Mouse (Mus musculus): Measurements from ENCODE around the gene Arl13b. TPM values are rescaled to one million over a fixed set of nuclear protein-coding genes. Genes with fewer than 3 reads are reported as not detected.

Arl13b gene
- polyA plus RNA-seq, 1 experiment from 2014 or later: 15.2 TPM

DNA sequence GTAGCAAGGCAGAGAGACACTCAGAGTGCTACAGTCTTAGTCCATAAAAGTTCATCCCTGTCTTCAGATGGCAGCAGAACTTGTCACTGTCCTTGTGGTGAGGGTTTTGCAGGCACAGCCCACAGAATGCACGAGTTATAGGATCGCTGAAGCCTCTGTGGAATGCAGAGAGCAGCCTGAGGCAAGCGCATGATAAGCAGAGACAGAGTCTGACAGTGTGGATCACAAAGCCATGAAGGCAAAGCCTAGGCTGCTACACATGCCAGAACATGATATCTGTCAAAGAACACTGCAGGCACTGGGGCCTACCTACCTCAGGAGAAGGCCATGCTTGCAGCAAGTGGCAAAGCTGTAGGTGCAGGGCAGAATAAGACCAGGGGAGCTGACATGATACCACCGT, 47.4 kb downstream of the Arl13b start:
- no peaks in the 10 kb centered on the region for H3K4me1 ChIP-seq (ENCODE audit: control insufficient read depth, insufficient read depth, low read length)
- no peak overlapping the region for H3K9ac ChIP-seq (ENCODE audit: low read length)
- no peak overlapping the region for H3K4me2 ChIP-seq
- DNase-seq (ENCODE audit: low spot score, missing footprints): no peak
- no peaks in the 10 kb centered on the region for H3K36me3 ChIP-seq (ENCODE audit: control insufficient read depth, insufficient read depth, low read length)
- no peak overlapping the region for H3K4me3 ChIP-seq (ENCODE audit: low read depth, low read length)
- ATAC-seq (ENCODE audit: low FRiP score): no peak
- H3K27ac ChIP-seq (ENCODE audit: low read depth, low read length): no peak overlapping the region
- no peaks in the 10 kb centered on the region for H3K27me3 ChIP-seq (ENCODE audit: control insufficient read depth, insufficient read depth, low read length)
- 85% methylated on average over 4 of the region's 4 CpGs for WGBS
- no peaks in the 10 kb centered on the region for H3K9me3 ChIP-seq (ENCODE audit: control insufficient read depth, low read length)

DNA sequence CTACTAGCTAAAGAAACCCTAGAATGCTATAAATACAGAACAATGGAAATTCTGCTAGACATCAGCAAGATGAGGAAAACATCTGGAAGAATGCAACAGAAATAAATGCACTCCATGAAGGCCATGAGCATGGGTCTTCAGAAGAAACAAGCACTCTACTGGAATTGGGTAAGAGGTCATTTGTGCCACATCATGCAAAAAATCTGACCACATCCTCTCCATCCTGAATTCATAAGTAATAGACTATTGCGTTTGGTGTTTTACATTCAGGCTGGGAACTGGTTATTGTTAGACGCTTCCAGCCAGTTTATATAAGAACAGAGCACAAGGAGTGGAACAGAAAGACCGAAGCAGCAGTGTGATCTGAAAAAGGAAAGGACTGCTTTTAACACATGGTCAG, 48.0 kb downstream of the Arl13b start:
- 90% methylated on average over 3 of the region's 3 CpGs for WGBS
- Histone ChIP-seq H3K27ac (ENCODE audit: low read depth, low read length) (no peak overlapping the region), H3K36me3 (ENCODE audit: control insufficient read depth, insufficient read depth, low read length) (no peaks in the 10 kb centered on the region), H3K9me3 (ENCODE audit: control insufficient read depth, low read length) (no peaks in the 10 kb centered on the region), H3K4me3 (ENCODE audit: low read depth, low read length) (no peak overlapping the region), H3K27me3 (ENCODE audit: control insufficient read depth, insufficient read depth, low read length) (no peaks in the 10 kb centered on the region), H3K4me1 (ENCODE audit: control insufficient read depth, insufficient read depth, low read length) (no peaks in the 10 kb centered on the region), H3K9ac (ENCODE audit: low read length) (no peak overlapping the region), H3K4me2 (no peak overlapping the region)
- DNase-seq (ENCODE audit: low spot score, missing footprints) (no peak), ATAC-seq (ENCODE audit: low FRiP score) (no peak)

DNA sequence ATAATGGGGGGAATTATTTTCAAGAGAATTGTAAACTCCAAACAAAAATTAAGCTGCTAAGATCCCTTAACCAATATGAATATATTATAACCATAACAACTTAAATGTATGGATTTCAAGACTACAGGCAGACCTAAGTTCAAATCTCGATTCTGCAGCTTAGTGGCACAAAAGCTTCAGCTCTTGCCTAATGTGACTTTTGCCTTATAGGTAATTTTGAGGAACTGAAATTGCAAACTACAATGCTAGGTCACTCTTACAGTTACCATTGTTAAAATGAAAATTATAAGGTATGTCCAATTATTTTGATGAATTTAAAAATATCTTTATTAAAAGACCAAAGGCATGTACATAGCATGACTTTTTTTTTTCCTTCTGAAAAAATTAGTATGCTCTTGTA, 50.2 kb downstream of the Arl13b start:
- Histone ChIP-seq H3K36me3 (ENCODE audit: control insufficient read depth, insufficient read depth, low read length) (no peaks in the 10 kb centered on the region), H3K9ac (ENCODE audit: low read length) (no peak overlapping the region), H3K27me3 (ENCODE audit: control insufficient read depth, insufficient read depth, low read length) (no peaks in the 10 kb centered on the region), H3K27ac (ENCODE audit: low read depth, low read length) (no peak overlapping the region), H3K9me3 (ENCODE audit: control insufficient read depth, low read length) (no peaks in the 10 kb centered on the region), H3K4me1 (ENCODE audit: control insufficient read depth, insufficient read depth, low read length) (no peaks in the 10 kb centered on the region), H3K4me3 (ENCODE audit: low read depth, low read length) (no peak overlapping the region), H3K4me2 (no peak overlapping the region)
- ATAC-seq (ENCODE audit: low FRiP score) (no peak), DNase-seq (ENCODE audit: low spot score, missing footprints) (no peak)
- 82% methylated on average over 1 of the region's 1 CpGs for WGBS

- H3K36me3 ChIP-seq (ENCODE audit: control insufficient read depth, insufficient read depth, low read length): no peaks in the 10 kb centered on the region
- peak within 1 kb of the TSS; percentile 71 for H3K27ac ChIP-seq (ENCODE audit: low read depth, low read length)
- peak; percentile 97 for ATAC-seq (ENCODE audit: low FRiP score)
- DNase-seq (ENCODE audit: low spot score, missing footprints): peak; percentile 98
- H3K9me3 ChIP-seq (ENCODE audit: control insufficient read depth, low read length): no peaks in the 10 kb centered on the region
- H3K4me2 ChIP-seq: peak within 1 kb of the TSS; percentile 62
- peak within 1 kb of the TSS; percentile 82 for H3K4me3 ChIP-seq (ENCODE audit: low read depth, low read length)
- H3K4me1 ChIP-seq (ENCODE audit: control insufficient read depth, insufficient read depth, low read length): peaks cover 8% of the 10 kb centered on the region; the same call in 1 of the 2 replicates
- no peaks in the 10 kb centered on the region for H3K27me3 ChIP-seq (ENCODE audit: control insufficient read depth, insufficient read depth, low read length)
- WGBS: 4% methylated on average over 41 of the region's 41 CpGs
- peak within 1 kb of the TSS; percentile 86 for H3K9ac ChIP-seq (ENCODE audit: low read length)
Measured at GRCm38 (mm10) chr16:62786621-62787331, 60.1 kb downstream of the Arl13b start, which contains the start of gene Nsun3. TSS of gene Nsun3 (minus strand) at chr16:62786818.

DNA sequence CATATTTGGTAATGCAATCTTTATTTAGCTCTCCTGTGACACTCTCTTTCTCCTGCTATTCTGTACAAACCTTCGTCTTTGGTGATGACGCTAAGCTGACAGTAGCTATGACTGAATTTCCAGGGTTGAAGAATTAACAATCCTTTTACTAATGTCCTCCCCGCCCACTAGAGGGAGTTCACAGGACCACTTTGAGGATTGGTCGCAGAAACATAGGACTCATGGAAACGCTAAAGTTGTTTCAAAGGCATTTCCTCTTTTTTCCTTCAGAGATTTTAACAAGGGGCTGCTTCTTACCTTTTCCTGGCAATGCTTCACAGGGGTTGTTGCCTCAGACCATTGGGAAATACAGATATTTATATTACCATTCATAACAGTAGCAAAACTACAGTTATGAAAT, 64.6 kb downstream of the Arl13b start:
- no peak overlapping the region for H3K27ac ChIP-seq (ENCODE audit: low read depth, low read length)
- H3K36me3 ChIP-seq (ENCODE audit: control insufficient read depth, insufficient read depth, low read length): no peaks in the 10 kb centered on the region
- WGBS: 65% methylated on average over 5 of the region's 5 CpGs
- no peak overlapping the region for H3K4me3 ChIP-seq (ENCODE audit: low read depth, low read length)
- H3K27me3 ChIP-seq (ENCODE audit: control insufficient read depth, insufficient read depth, low read length): no peaks in the 10 kb centered on the region
- H3K9me3 ChIP-seq (ENCODE audit: control insufficient read depth, low read length): no peaks in the 10 kb centered on the region
- DNase-seq (ENCODE audit: low spot score, missing footprints) (no peak), ATAC-seq (ENCODE audit: low FRiP score) (no peak)
- no peak overlapping the region for H3K9ac ChIP-seq (ENCODE audit: low read length)
- peaks cover 8% of the 10 kb centered on the region; the same call in 1 of the 2 replicates for H3K4me1 ChIP-seq (ENCODE audit: control insufficient read depth, insufficient read depth, low read length)
- no peak overlapping the region for H3K4me2 ChIP-seq

- no peak for DNase-seq (ENCODE audit: low spot score, missing footprints)
- no peak overlapping the region for H3K9ac ChIP-seq (ENCODE audit: low read length)
- no peak overlapping the region for H3K4me3 ChIP-seq (ENCODE audit: low read depth, low read length)
- H3K27ac ChIP-seq (ENCODE audit: low read depth, low read length): no peak overlapping the region
- no peak overlapping the region for H3K4me2 ChIP-seq
- no peaks in the 10 kb centered on the region for H3K27me3 ChIP-seq (ENCODE audit: control insufficient read depth, insufficient read depth, low read length)
- H3K4me1 ChIP-seq (ENCODE audit: control insufficient read depth, insufficient read depth, low read length): no peaks in the 10 kb centered on the region
- no peaks in the 10 kb centered on the region for H3K9me3 ChIP-seq (ENCODE audit: control insufficient read depth, low read length)
- WGBS: 89% methylated on average over 10 of the region's 10 CpGs
- ATAC-seq (ENCODE audit: low FRiP score): no peak
- H3K36me3 ChIP-seq (ENCODE audit: control insufficient read depth, insufficient read depth, low read length): no peaks in the 10 kb centered on the region
Measured at GRCm38 (mm10) chr16:62778282-62778681, 68.6 kb downstream of the Arl13b start.

- ATAC-seq (ENCODE audit: low FRiP score): no peak
- no peak overlapping the region for H3K4me2 ChIP-seq
- 76% methylated on average over 11 of the region's 11 CpGs for WGBS
- no peaks in the 10 kb centered on the region for H3K36me3 ChIP-seq (ENCODE audit: control insufficient read depth, insufficient read depth, low read length)
- no peaks in the 10 kb centered on the region for H3K27me3 ChIP-seq (ENCODE audit: control insufficient read depth, insufficient read depth, low read length)
- DNase-seq (ENCODE audit: low spot score, missing footprints): no peak
- no peak overlapping the region for H3K27ac ChIP-seq (ENCODE audit: low read depth, low read length)
- H3K4me1 ChIP-seq (ENCODE audit: control insufficient read depth, insufficient read depth, low read length): no peaks in the 10 kb centered on the region
- H3K9me3 ChIP-seq (ENCODE audit: control insufficient read depth, low read length): no peaks in the 10 kb centered on the region
- no peak overlapping the region for H3K9ac ChIP-seq (ENCODE audit: low read length)
- no peak overlapping the region for H3K4me3 ChIP-seq (ENCODE audit: low read depth, low read length)
Measured at GRCm38 (mm10) chr16:62776034-62776433, 70.8 kb downstream of the Arl13b start.

DNA sequence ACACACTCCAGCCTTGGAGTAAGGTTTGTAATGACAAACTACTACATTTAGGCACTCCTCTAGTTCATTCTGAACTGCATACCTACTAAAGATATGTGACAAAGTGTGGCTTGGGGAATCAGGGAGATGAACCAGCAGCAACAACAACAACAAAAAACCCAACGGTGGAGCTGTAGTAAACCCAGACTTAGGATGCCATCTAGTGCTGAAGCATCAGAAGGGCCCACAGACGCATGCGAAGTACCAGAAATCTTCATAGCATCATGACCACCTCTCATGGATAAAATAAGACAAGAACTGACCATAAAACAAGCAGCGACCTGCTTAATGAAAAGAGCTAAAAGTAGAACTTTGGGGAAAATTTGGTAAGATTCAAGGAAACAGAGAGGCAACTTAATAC, 73.4 kb downstream of the Arl13b start:
- WGBS: 78% methylated on average over 4 of the region's 4 CpGs
- H3K4me3 ChIP-seq (ENCODE audit: low read depth, low read length): no peak overlapping the region
- no peaks in the 10 kb centered on the region for H3K27me3 ChIP-seq (ENCODE audit: control insufficient read depth, insufficient read depth, low read length)
- no peak overlapping the region for H3K9ac ChIP-seq (ENCODE audit: low read length)
- no peaks in the 10 kb centered on the region for H3K36me3 ChIP-seq (ENCODE audit: control insufficient read depth, insufficient read depth, low read length)
- no peaks in the 10 kb centered on the region for H3K9me3 ChIP-seq (ENCODE audit: control insufficient read depth, low read length)
- ATAC-seq (ENCODE audit: low FRiP score) (no peak), DNase-seq (ENCODE audit: low spot score, missing footprints) (no peak)
- no peak overlapping the region for H3K4me2 ChIP-seq
- H3K4me1 ChIP-seq (ENCODE audit: control insufficient read depth, insufficient read depth, low read length): no peaks in the 10 kb centered on the region
- no peak overlapping the region for H3K27ac ChIP-seq (ENCODE audit: low read depth, low read length)

- H3K4me2 ChIP-seq: no peak overlapping the region
- H3K36me3 ChIP-seq (ENCODE audit: control insufficient read depth, insufficient read depth, low read length): no peaks in the 10 kb centered on the region
- DNase-seq (ENCODE audit: low spot score, missing footprints): no peak
- H3K9me3 ChIP-seq (ENCODE audit: control insufficient read depth, low read length): no peaks in the 10 kb centered on the region
- no peak overlapping the region for H3K4me3 ChIP-seq (ENCODE audit: low read depth, low read length)
- 0 out of 2 replicates have a peak, but pooled peaks have one; percentile 35 for ATAC-seq (ENCODE audit: low FRiP score)
- 85% methylated on average over 2 of the region's 2 CpGs for WGBS
- H3K9ac ChIP-seq (ENCODE audit: low read length): no peak overlapping the region
- no peak overlapping the region for H3K27ac ChIP-seq (ENCODE audit: low read depth, low read length)
- H3K4me1 ChIP-seq (ENCODE audit: control insufficient read depth, insufficient read depth, low read length): peaks cover 3% of the 10 kb centered on the region; the same call in 1 of the 2 replicates
- no peaks in the 10 kb centered on the region for H3K27me3 ChIP-seq (ENCODE audit: control insufficient read depth, insufficient read depth, low read length)
Measured at GRCm38 (mm10) chr16:62758340-62758739, 88.5 kb downstream of the Arl13b start.

All from midbrain, embryonic 11.5 days (tissue).